Mouse (Mus musculus) layer of hippocampus, adult 2 months (tissue): ENCODE measurements around the gene Nelfb. TPM values are rescaled to one million over a fixed set of nuclear protein-coding genes. Genes with fewer than 3 reads are reported as not detected.
A peak's percentile ranks its signal among the peaks of the same experiment; 100 is the strongest.

Source experiments
- DNase-seq, 2 experiments: peaks; one replicate each; pipeline ENCODE4 v3.0.0; 2022; ENCODE audit warnings: low spot score in 2 of 2
- H3K27ac ChIP-seq: fragments of 200-600 bp; 2 replicates; pipeline ENCODE4 v1.8.1; 2022
- H3K4me3 ChIP-seq: fragments of 200-600 bp; 2 replicates; pipeline ENCODE4 v1.8.1; 2022; ENCODE audit warnings: mild to moderate bottlenecking
- CTCF ChIP-seq: fragments of 200-600 bp; conservative IDR thresholded peaks from 2 replicates; pipeline ENCODE4 v1.8.1; 2022; ENCODE audit warnings: antibody characterized with exemption, mild to moderate bottlenecking, moderate library complexity
- total RNA-seq, 2 experiments: library from RNA; stranded (reverse); gene quantifications; 2 replicates each; pipeline ENCODE4 v1.2.3; 2021

Gene Nelfb
- total RNA-seq, 2 experiments from 2014 or later, result 57.0 to 58.5 TPM

- Histone ChIP-seq H3K4me3 (no peak overlapping the region), H3K27ac (no peak overlapping the region)
- TF ChIP-seq CTCF, result no peak
- DNase-seq, result no peak
Observed at GRCm38 (mm10) chr2:25207593-25207992, 3.7 kb downstream of the Nelfb start.

- DNase-seq, result no peak
- H3K4me3 ChIP-seq, result no peak overlapping the region
- peak; percentile 57 for TF ChIP-seq CTCF
- H3K27ac ChIP-seq, result no peak overlapping the region
Observed at GRCm38 (mm10) chr2:25203631-25204214, 7.6 kb downstream of the Nelfb start.

- Histone ChIP-seq H3K4me3 (no peak overlapping the region), H3K27ac (no peak overlapping the region)
- no peak for DNase-seq
- no peak for TF ChIP-seq CTCF
Observed at GRCm38 (mm10) chr2:25200631-25201030, 10.7 kb downstream of the Nelfb start.

GRCm38 (mm10) chr2:25197946-25198345 is 13.3 kb downstream of the Nelfb start:
- Histone ChIP-seq H3K27ac (peak overlapping the region; percentile 39; the same call in 1 of the 2 replicates), H3K4me3 (no peak overlapping the region)
- no peak for TF ChIP-seq CTCF
- no peak for DNase-seq

- H3K27ac ChIP-seq, result peak overlapping the region; percentile 80
- no peak for TF ChIP-seq CTCF
- no peak for DNase-seq
- no peak overlapping the region for H3K4me3 ChIP-seq
Observed at GRCm38 (mm10) chr2:25197191-25197590, 14.1 kb downstream of the Nelfb start.

- H3K27ac ChIP-seq, result peak within 1 kb of the TSS; percentile 80
- DNase-seq, result no peak
- H3K4me3 ChIP-seq, result peak within 1 kb of the TSS; percentile 35
- TF ChIP-seq CTCF, result peak; percentile 32; the same call in 1 of the 2 replicates
Observed at GRCm38 (mm10) chr2:25196172-25196954, 14.9 kb downstream of the Nelfb start, which contains the start of gene Tor4a. Tor4a (minus strand) TSS chr2:25196886.

- Histone ChIP-seq H3K4me3 (peak overlapping the region; percentile 35), H3K27ac (peak overlapping the region; percentile 80; the same call in 1 of the 2 replicates)
- no peak for DNase-seq
- no peak for TF ChIP-seq CTCF
Observed at GRCm38 (mm10) chr2:25195211-25196156, 15.8 kb downstream of the Nelfb start.

GRCm38 (mm10) chr2:25194486-25195171 is 16.7 kb downstream of the Nelfb start:
- no peak for TF ChIP-seq CTCF
- no peak overlapping the region for H3K4me3 ChIP-seq
- no peak for DNase-seq
- 0 out of 2 replicates have a peak overlapping the region, but pooled peaks have one; percentile 39 for H3K27ac ChIP-seq

- TF ChIP-seq CTCF, result no peak
- Histone ChIP-seq H3K4me3 (no peak overlapping the region), H3K27ac (peak overlapping the region; percentile 39; the same call in 1 of the 2 replicates)
- DNase-seq, result no peak
Observed at GRCm38 (mm10) chr2:25194006-25194405, 17.3 kb downstream of the Nelfb start.

GRCm38 (mm10) chr2:25193330-25193770 is 17.9 kb downstream of the Nelfb start:
- Histone ChIP-seq H3K4me3 (no peak overlapping the region), H3K27ac (peak overlapping the region; percentile 39; the same call in 1 of the 2 replicates)
- peak; percentile 91 for TF ChIP-seq CTCF
- DNase-seq, result peak; percentile 76 to 82

GRCm38 (mm10) chr2:25187841-25188240 is 23.4 kb downstream of the Nelfb start:
- Histone ChIP-seq H3K4me3 (no peak overlapping the region), H3K27ac (no peak overlapping the region)
- no peak for DNase-seq
- TF ChIP-seq CTCF, result no peak

GRCm38 (mm10) chr2:25186575-25186930 is 24.7 kb downstream of the Nelfb start:
- TF ChIP-seq CTCF, result no peak
- Histone ChIP-seq H3K4me3 (no peak overlapping the region), H3K27ac (no peak overlapping the region; the same call in 1 of the 2 replicates)
- DNase-seq, result no peak
